8 mouse cellular contexts compared by ENCODE assay signal in genomic region chr10:80259861-80260641, GRCm38 (mm10). TPM values are rescaled to one million over a fixed set of nuclear protein-coding genes. Genes with fewer than 3 reads are reported as not detected.
A peak's percentile ranks its signal among the peaks of the same experiment; 100 is the strongest.
DNase-seq lines count a peak whose midpoint lies in the region; ATAC-seq and TF ChIP-seq lines count a peak whose summit lies in the region.

No protein-coding gene starts in this region.

- peak overlapping the region; percentile 10; the same call in 1 of the 2 replicates for H3K27ac ChIP-seq in limb, embryonic 11.5 days (replicated peaks; ENCODE audit: low read depth, low read length)

- peaks cover 19% of the 10 kb centered on the region for H3K4me1 ChIP-seq in limb, embryonic 11.5 days (ENCODE audit: control insufficient read depth, insufficient read depth, low read length)

- H3ac ChIP-seq in myocyte (ENCODE audit: control insufficient read depth, insufficient read length) = peak overlapping the region; percentile 30

- peaks cover 21% of the 10 kb centered on the region for H3K79me2 ChIP-seq in myocyte (ENCODE audit: control insufficient read depth, insufficient read depth)

- DNase-seq in heart, adult 11 months = peak; percentile 97
- DNase-seq in heart, postnatal 25 days (ENCODE audit: low spot score) = no peak
- peak; percentile 69 for DNase-seq in embryo, embryonic 10.5 days (ENCODE audit: low spot score)
- DNase-seq in gastrocnemius, postnatal 25 days = peak; percentile 72
- DNase-seq in kidney, adult 18-20 months = peak; percentile 75
- peak; percentile 40 for DNase-seq in limb, embryonic 11.5 days (ENCODE audit: low spot score)
- DNase-seq in thymus, postnatal 25 days = no peak

- peak overlapping the region; percentile 36 for H3K4me3 ChIP-seq in limb, embryonic 11.5 days (ENCODE audit: low read depth, low read length)
- peak overlapping the region; percentile 50 for H3K4me3 ChIP-seq in myocyte

- H3K9ac ChIP-seq in limb, embryonic 11.5 days (ENCODE audit: low read length) = peak overlapping the region; percentile 60

- TF ChIP-seq POLR2A in myocyte (IDR thresholded peaks at IDR 0.05; ENCODE audit: insufficient read length, low read depth) = peak; percentile 33

- intact Hi-C loops in heart, postnatal 25 days (cut with DNase I) = no loop called here

- no peaks in the 10 kb centered on the region for H3K9me3 ChIP-seq in limb, embryonic 11.5 days (ENCODE audit: control insufficient read depth, low read length)

- H3K36me3 ChIP-seq in limb, embryonic 11.5 days (ENCODE audit: control insufficient read depth, insufficient read depth, low read length) = peaks cover 21% of the 10 kb centered on the region
- no peaks in the 10 kb centered on the region for H3K36me3 ChIP-seq in myocyte (ENCODE audit: control insufficient read depth, insufficient read depth)

- ATAC-seq in limb, embryonic 11.5 days (ENCODE audit: insufficient number of reproducible peaks, low FRiP score, low TSS enrichment, low read depth) = no peak

- no peaks in the 10 kb centered on the region for H3K27me3 ChIP-seq in limb, embryonic 11.5 days (ENCODE audit: control insufficient read depth, insufficient read depth, low read length)
- H3K27me3 ChIP-seq in myocyte (ENCODE audit: control insufficient read depth, insufficient read depth, insufficient read length) = no peaks in the 10 kb centered on the region

- peak overlapping the region; percentile 76 for H3K4me2 ChIP-seq in limb, embryonic 11.5 days (ENCODE audit: low read depth, severe bottlenecking)
- H3K4me2 ChIP-seq in myocyte (ENCODE audit: low read depth) = peak overlapping the region; percentile 92

- WGBS in limb, embryonic 11.5 days = 8% methylated on average over 19 of the region's 19 CpGs

TF ChIP-seq in myocyte, 11 proteins besides CTCF, POLR2A, EP300 and RAD21:
- TF ChIP-seq POLR2AphosphoS2 (IDR thresholded peaks at IDR 0.05; ENCODE audit: insufficient read length, low read depth) (peak; percentile 63), TCF12 (IDR thresholded peaks at IDR 0.05; ENCODE audit: insufficient read depth, poor library complexity, severe bottlenecking) (peak; percentile 33), MYOG (IDR thresholded peaks at IDR 0.05; ENCODE audit: control insufficient read depth in 1 of 3, insufficient read depth in 1 of 3, insufficient read length in 2 of 3, low read depth in 2 of 3) (peak; percentile 72 to 88 (median 73)), REST (IDR thresholded peaks at IDR 0.05; ENCODE audit: insufficient read depth, insufficient read length) (no peak), MAX (IDR thresholded peaks at IDR 0.05; ENCODE audit: low read depth) (no peak), MYOD1 (IDR thresholded peaks at IDR 0.05; ENCODE audit: control insufficient read depth in 1 of 3, insufficient read length in 2 of 3, low read depth in 2 of 3) (peak in 2 of 3 experiments; percentile 85 to 88), TCF3 (IDR thresholded peaks at IDR 0.05; ENCODE audit: insufficient read length, low read depth) (peak; percentile 11), USF1 (IDR thresholded peaks at IDR 0.05; ENCODE audit: low read depth) (no peak)

RNA-seq across cellular contexts. Expression of gene Gamt, which starts 0.8 kb away (rescaled TPM):
- 1 to 10 TPM; 9.0 to 9.3 TPM for total RNA-seq in heart, postnatal 25 days (2021)
- total RNA-seq in gastrocnemius, postnatal 25 days (2021) = 10 to 100 TPM; 50.9 to 53.1 TPM
- 18.9 and 20.1 TPM in 2 replicates for polyA plus RNA-seq in limb, embryonic 11.5 days (2014; fragmentation: Nextera tagmentation; extraction: Ambion mirVana)
- polyA plus RNA-seq in myocyte (2012; fragmentation: generic; extraction: Trizol) = 162 TPM

RNA-seq across cellular contexts. Expression of gene Dazap1, which starts 1.2 kb away (rescaled TPM):
- total RNA-seq in heart, postnatal 25 days (2021) = 10 to 100 TPM; 55.0 to 69.6 TPM
- 10 to 100 TPM; 40.1 to 43.6 TPM for total RNA-seq in gastrocnemius, postnatal 25 days (2021)
- polyA plus RNA-seq in limb, embryonic 11.5 days (2014; fragmentation: Nextera tagmentation; extraction: Ambion mirVana) = 51.7 and 55.6 TPM in 2 replicates
- polyA plus RNA-seq in myocyte (2012; fragmentation: generic; extraction: Trizol) = 123 TPM

RNA-seq across cellular contexts. Expression of gene Ndufs7, which starts 11.1 kb away (rescaled TPM):
- 100 to 1,000 TPM; 957 to 967 TPM for total RNA-seq in heart, postnatal 25 days (2021)
- 100 to 1,000 TPM; 508 to 524 TPM for total RNA-seq in gastrocnemius, postnatal 25 days (2021)
- polyA plus RNA-seq in limb, embryonic 11.5 days (2014; fragmentation: Nextera tagmentation; extraction: Ambion mirVana) = 266 and 281 TPM in 2 replicates
- 407 TPM for polyA plus RNA-seq in myocyte (2012; fragmentation: generic; extraction: Trizol)

RNA-seq across cellular contexts. Expression of gene Rps15, which starts 32.2 kb away (rescaled TPM):
- total RNA-seq in heart, postnatal 25 days (2021) = 100 to 1,000 TPM; 703 to 732 TPM
- total RNA-seq in gastrocnemius, postnatal 25 days (2021) = 100 to 1,000 TPM; 575 to 593 TPM
- polyA plus RNA-seq in limb, embryonic 11.5 days (2014; fragmentation: Nextera tagmentation; extraction: Ambion mirVana) = 1,071 TPM in 2 replicates
- 4,761 TPM for polyA plus RNA-seq in myocyte (2012; fragmentation: generic; extraction: Trizol)

RNA-seq across cellular contexts. Expression of gene Mum1, which starts 33.8 kb away (rescaled TPM):
- 10 to 100 TPM; 15.3 to 16.7 TPM for total RNA-seq in heart, postnatal 25 days (2021)
- total RNA-seq in gastrocnemius, postnatal 25 days (2021) = 10 to 100 TPM; 14.5 to 14.8 TPM
- 84.6 and 87.1 TPM in 2 replicates for polyA plus RNA-seq in limb, embryonic 11.5 days (2014; fragmentation: Nextera tagmentation; extraction: Ambion mirVana)
- 30.7 TPM for polyA plus RNA-seq in myocyte (2012; fragmentation: generic; extraction: Trizol)

Comparison
In these comparisons a context has a peak if more than half of its experiments do, and no peak if none do; other contexts are left out.
1. DNase-seq: peak in heart, adult 11 months (single experiment), embryo, embryonic 10.5 days (single experiment), gastrocnemius, postnatal 25 days (single experiment), kidney, adult 18-20 months (single experiment) and limb, embryonic 11.5 days (single experiment); none in heart, postnatal 25 days (single experiment) and thymus, postnatal 25 days (single experiment).
2. RNA of gene Gamt, which starts 0.8 kb away (total RNA-seq): 50.9 to 53.1 TPM in gastrocnemius, postnatal 25 days; 9.0 to 9.3 TPM in heart, postnatal 25 days; every median in the first group is over 4 times any median in the second.